Mouse (Mus musculus) liver, adult (tissue): ENCODE measurements around the gene Dlgap3.

Source experiments
- GATA4 ChIP-seq: IDR thresholded peaks from 2 replicates; pipeline ENCODE4 v1.6.1; 2014; ENCODE audit warnings: mild to moderate bottlenecking, low read length; ENCODE audit not compliant: insufficient replicate concordance

The Dlgap3 gene

GRCm38 (mm10) chr4:127251963-127252585, 83.1 kb downstream of the Dlgap3 start:
- TF ChIP-seq GATA4, result peak; percentile 67; the same call in 1 of the 2 replicates

- no peak for TF ChIP-seq GATA4
Observed at GRCm38 (mm10) chr4:127256739-127257138, 87.7 kb downstream of the Dlgap3 start.

DNA sequence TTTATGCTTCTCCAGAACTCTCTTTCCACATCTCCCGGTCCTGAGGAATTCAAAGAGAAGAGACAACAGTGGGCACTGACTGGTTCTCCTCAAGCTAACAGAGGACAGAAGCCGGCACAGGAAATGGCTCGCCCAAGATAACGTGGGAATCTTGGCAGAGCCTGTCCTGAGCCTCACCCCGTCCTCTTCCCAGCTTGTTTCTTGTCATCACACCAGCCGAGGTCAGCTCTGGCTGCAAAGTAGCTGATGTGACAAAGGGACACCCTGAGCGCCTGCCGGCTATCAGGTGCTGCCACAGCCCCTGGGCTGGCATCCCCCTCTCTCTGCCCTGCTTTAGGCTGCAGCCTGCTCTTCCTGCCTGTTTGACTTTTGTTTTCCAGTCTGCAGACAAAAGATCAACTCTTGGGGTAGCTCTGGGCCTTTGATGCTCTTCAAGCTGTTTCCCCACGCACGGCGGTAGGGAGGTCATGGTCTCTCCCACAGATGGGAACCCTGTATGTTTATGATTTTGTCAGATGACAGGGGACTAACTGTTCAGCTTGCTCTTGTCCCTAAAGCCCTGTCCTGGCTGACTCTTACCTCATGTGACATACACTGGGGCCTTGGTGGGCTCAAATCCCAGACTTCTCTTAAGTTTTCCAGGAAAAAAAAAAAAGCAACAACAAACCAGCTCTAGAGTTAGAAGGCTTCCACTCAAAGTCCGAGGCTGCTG, 89.3 kb downstream of the Dlgap3 start:
- peak; percentile 64; the same call in 1 of the 2 replicates for TF ChIP-seq GATA4

DNA sequence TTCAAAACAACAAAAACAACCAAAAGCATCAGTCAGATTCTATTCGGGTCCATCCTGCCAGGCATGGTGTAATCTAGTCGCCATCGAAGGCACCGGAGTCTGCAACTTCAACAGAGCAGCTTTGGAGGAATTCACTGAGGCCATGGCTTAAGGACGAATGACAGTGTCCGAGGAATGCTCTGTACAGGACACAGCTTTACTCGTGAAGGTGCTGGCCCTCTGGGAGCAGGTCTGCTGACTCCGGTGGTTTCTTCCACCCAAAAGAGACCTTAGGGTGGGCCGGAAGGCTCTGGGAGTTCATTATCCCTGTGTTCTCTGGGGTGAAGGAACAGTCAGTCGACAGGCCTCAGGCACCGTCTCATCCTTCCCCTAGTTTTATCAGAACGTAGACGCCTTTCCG, 92.6 kb downstream of the Dlgap3 start:
- TF ChIP-seq GATA4, result peak; percentile 88; the same call in 1 of the 2 replicates

- TF ChIP-seq GATA4, result peak; percentile 92
Observed at GRCm38 (mm10) chr4:127263438-127264182, 94.6 kb downstream of the Dlgap3 start.

DNA sequence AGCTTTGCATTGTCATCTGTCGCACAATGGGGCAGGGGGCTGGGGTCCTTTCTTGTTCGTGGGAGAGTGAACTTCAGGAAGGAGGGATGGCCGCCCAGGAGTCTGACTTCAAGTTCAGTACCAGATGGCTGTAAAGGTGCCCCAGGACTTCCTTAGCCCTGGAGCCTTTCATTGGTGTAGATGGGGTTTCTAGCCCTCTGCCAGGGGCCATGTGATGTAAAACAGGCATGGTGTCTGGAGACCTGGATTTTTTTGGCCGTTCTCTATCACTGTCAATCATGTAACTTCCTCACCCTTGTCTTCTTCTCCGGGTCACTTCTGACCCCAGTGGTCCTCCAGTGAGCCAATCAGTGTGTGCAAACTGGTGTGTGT, 95.2 kb downstream of the Dlgap3 start:
- no peak for TF ChIP-seq GATA4

- no peak for TF ChIP-seq GATA4
Observed at GRCm38 (mm10) chr4:127278451-127279001, 109.5 kb downstream of the Dlgap3 start.

- TF ChIP-seq GATA4, result no peak
Observed at GRCm38 (mm10) chr4:127279241-127279640, 110.2 kb downstream of the Dlgap3 start.
